Mouse (Mus musculus): ENCODE measurements around the gene Grin2b.
A peak's percentile ranks its signal among the peaks of the same experiment; 100 is the strongest.
"Not testable (repeated sequence)": the region's sequence is repeated elsewhere in the genome, so short reads cannot be mapped to it uniquely, and the experiment has no call there.

Grin2b gene

GRCm38 (mm10) chr6:135876163-135876726 is 297.1 kb downstream of the Grin2b start:
- DNase-seq = no peak

DNA sequence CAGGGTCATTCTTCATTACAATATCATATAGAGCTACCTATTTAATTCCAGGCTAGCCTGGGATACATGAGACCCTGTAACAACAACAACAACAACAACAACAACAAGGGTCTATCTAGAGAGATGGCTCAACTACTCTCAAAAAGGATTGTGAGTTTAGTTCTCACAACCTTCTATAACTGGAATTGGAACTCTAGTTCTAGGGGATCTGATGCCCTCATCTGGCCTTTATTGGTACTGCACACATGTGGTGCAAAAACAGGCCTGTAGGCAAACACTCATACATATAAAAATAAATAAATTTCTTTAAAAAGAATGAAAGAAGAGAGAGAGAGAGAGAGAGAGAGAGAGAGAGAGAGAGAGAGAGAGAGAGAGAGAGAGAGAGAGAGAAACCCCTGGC is 298.7 kb downstream of the Grin2b start:
- no peak for DNase-seq

DNA sequence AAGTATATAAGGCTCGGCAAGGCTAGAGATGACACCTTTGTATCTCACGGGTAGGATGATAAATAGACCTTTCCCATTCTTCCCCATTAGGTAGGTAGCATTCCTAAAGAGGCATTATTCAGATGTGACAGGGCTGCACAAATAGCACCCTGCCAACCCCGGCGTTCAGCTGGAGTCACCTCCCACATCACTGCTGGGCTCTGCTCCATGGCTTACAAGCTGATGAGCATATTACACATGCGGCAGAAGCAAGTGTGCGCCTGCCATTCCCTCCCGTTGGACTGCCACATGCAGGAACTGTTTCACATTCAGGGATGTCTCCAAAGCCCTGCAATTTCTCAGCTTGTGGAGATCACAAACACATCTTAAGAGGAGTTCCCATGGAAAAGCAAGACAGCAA is 307.5 kb downstream of the Grin2b start:
- DNase-seq = peak; percentile 89

GRCm38 (mm10) chr6:135863965-135864364 is 309.3 kb downstream of the Grin2b start:
- DNase-seq = peak; percentile 78

GRCm38 (mm10) chr6:135859502-135859901 is 313.8 kb downstream of the Grin2b start:
- peak; percentile 89 for DNase-seq

DNA sequence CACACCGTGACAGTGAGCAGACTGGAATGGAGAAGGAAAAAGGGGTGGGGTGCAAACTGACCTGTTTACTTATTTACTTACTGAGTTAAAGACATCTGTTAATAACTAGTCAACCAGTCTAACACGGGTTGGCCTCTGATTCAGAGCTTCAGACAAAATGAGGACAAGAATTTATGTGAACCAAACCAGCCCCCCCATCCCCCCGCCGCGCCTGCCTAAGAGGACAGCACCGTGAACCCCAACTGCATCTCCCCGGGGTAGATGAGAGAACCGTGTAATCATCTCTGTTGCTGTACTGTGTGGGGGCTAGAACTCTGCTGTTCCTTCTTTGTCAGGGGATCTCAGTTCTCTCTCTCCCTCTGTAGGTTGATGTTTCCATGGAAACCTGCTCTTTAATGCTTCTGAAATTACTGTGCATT is 319.1 kb downstream of the Grin2b start:
- peak; percentile 33 for DNase-seq

- no peak for DNase-seq
Observed at GRCm38 (mm10) chr6:135843755-135844154, 329.6 kb downstream of the Grin2b start.

DNA sequence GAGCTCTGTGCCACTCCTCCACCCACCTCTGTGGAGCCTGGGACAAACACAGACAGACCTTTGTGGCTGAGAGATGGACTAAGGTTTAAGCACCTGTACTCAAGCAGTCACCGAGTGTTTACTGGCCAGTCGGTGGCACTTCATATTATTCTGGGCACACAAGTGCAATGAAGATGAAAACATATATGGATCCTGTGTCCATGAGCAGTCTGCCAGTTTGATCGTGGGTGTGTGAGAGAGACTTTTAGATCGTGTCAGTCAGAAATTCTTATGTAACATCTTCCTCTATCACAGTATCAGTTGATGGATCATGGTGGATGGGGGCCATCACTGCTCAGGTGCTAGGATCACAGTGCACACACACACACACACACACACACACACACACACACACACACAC is 337.0 kb downstream of the Grin2b start:
- DNase-seq = no peak

DNA sequence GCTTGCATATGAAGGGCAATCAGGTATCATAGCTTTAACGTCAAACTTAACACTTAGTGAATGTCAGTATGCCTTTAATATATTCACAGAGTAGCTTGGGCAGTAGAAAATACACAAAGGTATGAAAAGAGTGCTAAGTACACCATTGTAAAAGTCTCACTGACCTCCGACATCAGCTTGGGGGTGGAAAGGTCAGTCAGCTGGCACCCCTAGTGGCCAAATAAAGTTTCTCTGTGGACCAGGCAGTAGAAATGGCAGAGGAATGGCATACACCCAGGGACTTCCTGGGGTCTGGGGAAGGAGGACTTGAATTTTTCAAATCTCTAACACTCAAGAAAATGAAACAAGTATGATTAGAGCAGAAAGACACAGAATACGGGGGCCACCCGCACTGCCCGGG is 339.8 kb downstream of the Grin2b start:
- DNase-seq = no peak

DNA sequence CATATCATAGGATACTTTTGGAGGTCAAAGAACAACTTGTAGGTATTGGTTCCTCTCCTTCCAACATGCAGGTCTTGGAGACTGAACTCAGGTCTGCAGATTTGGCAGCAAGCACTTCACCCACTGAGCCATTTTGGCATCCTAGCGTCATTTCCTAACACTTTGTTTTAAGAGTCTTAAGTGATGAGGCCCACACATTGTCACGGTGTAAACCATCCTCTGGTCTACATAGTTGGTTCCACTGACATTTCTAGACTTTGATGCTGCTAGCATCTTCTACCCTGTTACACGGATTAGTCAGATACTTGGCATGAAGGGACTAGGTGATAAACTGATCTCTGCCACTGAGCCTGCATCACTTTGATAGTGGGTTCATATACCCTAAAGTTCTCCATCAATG is 341.3 kb downstream of the Grin2b start:
- no peak for DNase-seq

- no peak for DNase-seq
Observed at GRCm38 (mm10) chr6:135831032-135831431, 342.3 kb downstream of the Grin2b start.

DNA sequence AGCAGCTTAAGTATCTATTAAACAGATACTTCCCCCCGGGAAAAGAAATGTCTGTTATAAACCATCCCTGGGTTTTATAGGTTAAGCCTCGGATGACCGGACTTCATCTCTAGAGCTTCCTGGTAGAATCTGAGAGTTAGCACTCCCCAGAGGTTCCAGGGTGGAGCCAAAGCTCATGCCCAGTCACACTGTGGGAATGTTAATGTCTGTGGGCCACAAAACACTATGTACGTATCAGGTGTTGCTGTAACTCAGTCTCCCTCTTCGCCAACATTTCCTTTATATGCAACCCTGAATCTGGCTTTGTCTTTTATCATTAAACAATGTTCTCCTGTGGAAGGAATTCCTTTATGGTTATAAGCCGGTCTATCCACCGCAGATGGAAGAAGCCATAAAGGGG is 343.9 kb downstream of the Grin2b start:
- no peak for DNase-seq

DNA sequence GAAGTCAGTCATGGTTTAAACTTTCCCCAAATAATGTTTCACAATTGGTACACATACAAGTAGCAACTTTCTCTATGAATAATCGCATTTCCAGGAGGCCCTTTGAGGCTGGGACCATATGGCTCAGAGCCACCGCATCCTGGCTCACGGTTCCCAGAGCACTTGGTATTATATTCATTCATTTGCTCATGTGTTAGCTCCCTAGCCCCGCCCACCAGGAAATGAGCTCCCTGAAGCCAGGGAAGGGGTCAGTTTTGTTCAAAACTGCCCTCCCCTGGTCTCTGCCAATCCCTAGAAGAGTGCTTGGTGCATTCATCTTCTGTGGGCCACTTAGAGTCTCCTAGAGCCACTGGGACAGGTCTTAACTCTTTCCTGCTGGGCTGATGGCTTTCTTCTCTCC is 344.3 kb downstream of the Grin2b start:
- DNase-seq = no peak

DNA sequence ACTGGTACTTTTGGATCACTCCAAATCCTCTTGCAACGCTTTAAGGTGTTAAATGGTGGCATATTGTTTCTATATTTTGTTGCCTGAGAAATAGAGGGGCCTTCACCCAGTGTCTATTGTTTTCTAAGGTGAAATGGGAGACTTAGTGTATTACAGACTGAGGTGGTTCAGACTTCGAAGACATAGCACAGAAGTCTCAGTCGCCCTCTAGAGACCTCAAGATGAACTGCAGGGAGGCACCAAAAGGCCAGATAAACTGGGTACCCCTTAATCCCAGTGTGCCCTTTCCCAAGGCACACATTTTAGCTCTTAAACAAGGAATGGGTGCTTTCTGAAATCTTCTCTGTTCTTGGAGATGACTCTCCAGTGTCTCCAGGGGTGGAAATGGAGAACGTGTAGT is 345.4 kb downstream of the Grin2b start:
- no peak for DNase-seq

DNA sequence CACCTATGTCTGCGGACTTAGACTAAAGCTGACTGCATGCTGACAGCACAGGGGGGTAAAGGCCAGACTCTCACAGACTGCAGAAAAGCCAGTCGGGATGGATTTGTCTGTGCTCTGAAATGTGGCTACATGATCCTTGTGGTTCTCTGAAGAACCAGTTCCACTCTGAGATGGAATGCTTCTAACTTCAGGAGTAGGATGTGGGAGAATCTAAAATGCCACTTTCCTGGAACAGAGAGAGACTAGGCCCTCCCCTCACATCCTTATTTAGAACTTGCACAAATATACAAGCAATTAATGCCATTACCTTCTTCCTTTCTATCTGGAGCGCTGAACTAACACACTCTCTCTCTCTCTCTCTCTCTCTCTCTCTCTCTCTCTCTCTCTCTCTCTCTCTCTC is 346.0 kb downstream of the Grin2b start:
- no peak for DNase-seq

DNA sequence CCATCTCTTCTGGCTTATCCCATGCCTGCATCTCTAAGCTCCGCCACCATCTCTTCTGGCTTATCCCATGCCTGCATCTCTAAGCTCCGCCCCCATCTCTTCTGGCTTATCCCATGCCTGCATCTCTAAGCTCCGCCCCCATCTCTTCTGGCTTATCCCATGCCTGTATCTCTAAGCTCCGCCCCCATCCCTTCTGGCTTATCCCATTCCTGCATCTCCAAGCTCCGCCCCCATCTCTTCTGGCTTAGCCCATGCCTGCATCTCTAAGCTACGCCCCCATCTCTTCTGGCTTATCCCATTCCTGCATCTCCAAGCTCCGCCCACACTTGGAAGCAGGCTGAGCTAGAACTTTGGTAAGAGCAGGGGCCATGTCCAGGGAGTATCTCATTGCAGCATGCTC is 346.5 kb downstream of the Grin2b start:
- DNase-seq = not testable (repeated sequence)

- DNase-seq = no peak
Observed at GRCm38 (mm10) chr6:135817391-135817790, 355.9 kb downstream of the Grin2b start.

DNA sequence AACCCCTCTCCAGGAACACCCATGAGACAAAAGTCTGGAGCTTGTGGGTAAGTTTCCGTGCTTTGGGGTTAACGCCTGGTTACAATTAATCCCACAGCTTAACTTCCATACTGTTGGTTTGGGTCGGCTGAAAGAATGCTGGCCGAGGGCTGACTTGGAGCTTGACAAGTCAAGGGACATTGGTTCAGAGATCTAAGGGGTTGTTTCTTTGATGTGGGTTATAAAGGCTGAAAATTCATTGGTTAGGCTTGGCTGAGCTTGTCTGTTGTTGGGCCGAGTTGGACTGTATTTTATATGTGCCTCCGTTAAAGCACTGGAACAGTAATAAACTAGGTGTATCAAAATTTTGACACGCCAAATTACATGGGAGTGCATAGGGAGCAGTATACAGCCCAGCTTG is 359.6 kb downstream of the Grin2b start:
- no peak for DNase-seq

GRCm38 (mm10) chr6:135805436-135805835 is 367.9 kb downstream of the Grin2b start:
- DNase-seq = no peak

- DNase-seq = no peak
Observed at GRCm38 (mm10) chr6:135799949-135800348, 373.4 kb downstream of the Grin2b start.

- no peak for DNase-seq
Observed at GRCm38 (mm10) chr6:135798202-135798992, 374.9 kb downstream of the Grin2b start.

DNA sequence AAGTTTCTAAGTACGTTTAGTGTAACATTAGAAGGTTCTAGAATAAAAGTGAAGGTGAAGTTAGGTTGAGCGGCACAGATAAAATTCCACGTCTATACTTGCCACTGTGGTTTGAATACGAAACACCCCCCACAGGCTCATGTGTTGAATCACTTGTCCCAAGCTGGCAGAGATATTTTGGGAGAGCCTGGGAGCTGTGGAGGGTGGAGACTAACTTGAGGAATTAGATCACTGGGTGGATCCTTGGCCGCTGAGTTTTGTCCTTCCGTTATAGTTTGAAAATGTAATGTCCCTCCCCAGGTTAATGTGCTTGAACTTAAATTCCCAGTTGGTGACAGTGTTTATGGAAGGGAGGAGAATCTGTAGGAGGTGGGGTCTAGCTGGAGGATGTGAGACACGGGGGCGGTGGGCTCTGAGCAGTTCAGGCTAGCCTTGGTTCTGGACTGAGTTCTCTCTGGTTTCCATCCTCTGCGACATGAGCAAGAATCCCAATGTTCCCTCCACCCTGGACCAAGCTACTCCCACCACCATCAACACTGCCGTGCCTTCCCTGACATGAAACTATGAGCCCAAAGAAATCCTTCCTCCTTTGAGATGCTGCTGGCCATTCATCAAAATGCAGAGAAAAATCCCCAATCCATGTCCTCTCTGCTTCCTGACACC is 375.8 kb downstream of the Grin2b start:
- no peak for DNase-seq

DNA sequence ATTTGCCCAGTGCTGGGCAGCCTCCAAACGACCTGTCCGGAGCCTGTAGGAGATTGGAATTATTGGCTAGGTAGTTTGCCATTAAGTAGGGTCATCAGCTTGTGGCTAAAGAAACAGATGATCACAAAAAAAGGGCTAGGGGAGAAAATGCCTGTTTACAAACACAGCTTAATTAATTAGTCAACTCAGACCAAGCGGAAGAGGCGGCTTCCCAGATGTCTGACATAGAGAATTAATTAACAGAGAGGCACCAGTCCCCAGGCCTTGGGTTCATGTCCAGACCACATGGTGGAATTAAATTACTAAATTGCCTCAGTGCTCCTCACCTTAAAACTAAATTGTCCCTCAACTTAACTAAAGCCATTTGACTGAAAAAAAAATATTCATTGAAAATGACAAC is 376.4 kb downstream of the Grin2b start:
- no peak for DNase-seq

GRCm38 (mm10) chr6:135791412-135791811 is 381.9 kb downstream of the Grin2b start:
- no peak for DNase-seq
